Mouse (Mus musculus): ENCODE results near the gene Hdac9.

The Hdac9 gene

DNA sequence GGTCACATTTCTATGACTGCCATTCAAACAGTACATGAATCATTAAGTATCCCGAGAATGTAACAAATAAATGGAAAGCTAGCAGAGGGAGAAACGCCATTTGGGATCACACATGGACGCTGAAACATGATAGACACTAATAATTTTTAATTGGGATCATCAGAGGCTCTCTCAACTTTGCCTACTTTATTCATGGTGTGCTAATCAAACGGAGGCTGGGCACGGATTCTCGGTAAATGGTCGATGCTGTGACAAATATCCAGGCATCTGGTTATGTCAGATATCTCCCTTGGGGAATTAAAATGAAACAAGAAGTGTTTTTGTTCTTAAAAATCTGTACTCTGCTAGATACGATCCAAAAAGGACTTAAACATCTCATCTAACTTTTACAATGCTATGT lies 418.6 kb downstream of the Hdac9 start:
- in situ Hi-C loops (cut with MboI, MseI) = loop anchor here in 1 of 2 experiments (10.0 kb wide), 1 partner anchor 926 kb away; no protein-coding TSS in a partner anchor

GRCm38 (mm10) chr12:34497702-34498101 lies 419.2 kb downstream of the Hdac9 start:
- in situ Hi-C loops (cut with MboI, MseI) = loop anchor here in 1 of 2 experiments (10.0 kb wide), 1 partner anchor 927 kb away; no protein-coding TSS in a partner anchor

DNA sequence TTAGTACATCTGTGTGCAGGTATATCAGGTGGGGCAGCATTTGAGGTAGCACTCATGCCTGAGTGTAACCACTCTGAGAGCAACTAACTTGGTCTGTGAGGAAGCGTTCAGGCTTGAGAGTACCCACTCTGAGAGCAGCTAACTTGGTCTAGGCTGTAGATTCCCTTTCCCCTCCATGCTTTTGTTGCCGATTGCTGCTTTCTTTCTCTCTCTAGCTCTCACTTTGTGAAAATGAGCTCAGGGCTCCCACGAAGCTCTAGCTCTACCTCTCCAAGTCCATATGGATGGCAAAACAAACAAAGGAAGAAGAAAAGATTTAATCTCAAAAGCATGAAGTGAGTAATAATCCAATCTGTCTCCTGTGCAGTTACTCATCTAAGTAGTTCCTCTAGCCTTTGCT lies 421.0 kb downstream of the Hdac9 start:
- in situ Hi-C loops (cut with MboI, MseI) = loop anchor here in 1 of 2 experiments (10.0 kb wide), 1 partner anchor 929 kb away; no protein-coding TSS in a partner anchor

DNA sequence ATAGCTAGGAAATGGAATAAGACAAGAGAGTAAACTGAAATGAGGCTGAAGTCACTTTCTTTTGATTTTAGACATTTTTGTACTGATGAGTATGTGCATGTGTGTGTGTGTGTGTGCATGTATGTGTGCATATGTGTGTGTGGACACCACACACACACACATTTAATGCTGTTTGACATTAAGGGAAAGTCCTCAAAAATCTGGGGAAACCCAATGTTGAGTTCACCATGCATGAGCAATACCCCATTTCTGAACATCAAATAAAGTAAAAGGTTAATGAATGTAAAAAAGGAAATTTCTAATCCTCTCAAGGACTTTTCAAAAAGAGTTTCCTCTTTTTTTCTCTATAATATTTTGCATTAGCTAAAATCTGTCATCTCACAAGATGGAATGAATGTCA lies 427.3 kb downstream of the Hdac9 start:
- in situ Hi-C loops (cut with MboI, MseI) = loop anchor here in 1 of 2 experiments (10.0 kb wide), 1 partner anchor 935 kb away; no protein-coding TSS in a partner anchor

DNA sequence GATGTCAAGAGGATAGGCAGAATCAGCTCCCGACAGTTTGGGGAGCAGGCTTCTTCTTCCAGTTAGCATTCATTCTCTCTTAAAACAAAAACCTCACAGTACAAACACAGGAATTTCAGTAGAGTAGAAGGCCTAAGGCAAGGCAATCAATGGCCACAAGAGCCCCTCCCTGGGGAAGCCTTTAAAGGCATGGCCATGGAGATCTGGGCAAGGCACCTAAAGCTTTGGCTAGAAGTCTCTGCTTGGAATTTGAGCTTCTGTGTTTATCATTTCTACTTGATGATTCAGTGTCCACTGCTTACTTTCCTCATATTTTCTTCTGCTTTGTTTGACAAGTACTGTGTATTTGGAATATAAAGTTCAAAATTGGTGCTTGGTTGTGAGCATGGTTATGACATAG lies 429.2 kb downstream of the Hdac9 start:
- in situ Hi-C loops (cut with MboI, MseI) = no loop called here

- in situ Hi-C loops (cut with MboI, MseI) = no loop called here
Measured at GRCm38 (mm10) chr12:34487021-34487420, 429.9 kb downstream of the Hdac9 start.

DNA sequence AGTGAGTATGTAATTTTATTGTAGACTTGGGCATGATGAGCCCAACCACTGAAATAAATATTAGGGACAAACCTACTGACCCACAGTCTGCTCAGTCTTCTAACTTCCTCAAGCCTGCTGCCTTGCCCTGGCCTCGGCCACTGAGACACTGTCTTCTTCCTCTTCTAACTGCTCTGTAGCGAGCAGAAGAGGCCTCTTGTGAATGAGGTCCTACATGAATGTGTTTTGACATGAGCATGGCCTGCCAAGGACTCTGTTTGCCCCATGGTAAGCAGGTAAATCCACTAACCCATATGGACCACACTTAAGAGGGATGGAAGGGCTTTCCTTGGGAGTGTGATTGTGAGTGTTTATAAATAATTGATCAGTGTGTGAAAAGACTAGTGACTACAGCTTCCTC lies 430.9 kb downstream of the Hdac9 start:
- in situ Hi-C loops (cut with MboI, MseI) = no loop called here

GRCm38 (mm10) chr12:34481702-34482101 lies 435.2 kb downstream of the Hdac9 start:
- in situ Hi-C loops (cut with MboI, MseI) = no loop called here

- in situ Hi-C loops (cut with MboI, MseI) = no loop called here
Measured at GRCm38 (mm10) chr12:34472949-34473651, 443.8 kb downstream of the Hdac9 start.

DNA sequence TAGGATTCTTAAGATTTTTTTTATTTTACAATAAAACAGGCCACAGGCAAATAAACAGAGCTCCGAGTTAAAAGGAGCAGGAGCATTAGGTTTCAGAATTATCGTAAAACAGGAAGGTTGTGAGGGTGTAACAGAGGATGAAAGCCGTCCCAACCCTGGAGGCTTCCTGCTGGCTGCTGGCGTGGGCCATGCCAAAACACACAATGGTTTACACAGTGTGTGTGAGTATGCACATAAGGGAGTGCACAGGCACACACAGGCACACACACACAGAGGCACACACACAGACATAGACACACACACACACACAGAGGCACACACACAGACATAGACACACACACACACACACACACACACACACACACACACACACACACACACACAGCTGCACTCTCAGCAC lies 444.4 kb downstream of the Hdac9 start:
- in situ Hi-C loops (cut with MboI, MseI) = no loop called here

- in situ Hi-C loops (cut with MboI, MseI) = no loop called here
Measured at GRCm38 (mm10) chr12:34461728-34462127, 455.2 kb downstream of the Hdac9 start.

GRCm38 (mm10) chr12:34452643-34453042 lies 464.3 kb downstream of the Hdac9 start:
- in situ Hi-C loops (cut with MboI, MseI) = no loop called here

DNA sequence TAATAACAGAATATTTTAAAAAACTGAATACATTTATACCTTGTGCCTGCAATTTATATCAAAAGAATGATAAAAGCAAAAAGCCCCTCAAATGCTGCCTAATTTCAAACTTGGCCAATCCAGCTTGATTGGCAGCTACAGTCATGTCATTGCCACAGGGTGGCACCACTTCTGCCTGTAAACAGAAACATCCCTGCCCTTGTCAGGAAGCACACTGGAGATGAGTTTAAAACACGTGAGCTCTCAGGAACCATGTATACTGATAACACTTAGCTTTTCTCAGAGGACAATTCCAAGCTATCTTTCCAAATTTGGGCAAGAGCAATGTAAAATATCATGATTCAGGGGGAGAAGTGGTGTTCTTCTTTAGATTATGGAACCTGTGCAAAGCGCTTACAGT lies 465.7 kb downstream of the Hdac9 start:
- in situ Hi-C loops (cut with MboI, MseI) = no loop called here

DNA sequence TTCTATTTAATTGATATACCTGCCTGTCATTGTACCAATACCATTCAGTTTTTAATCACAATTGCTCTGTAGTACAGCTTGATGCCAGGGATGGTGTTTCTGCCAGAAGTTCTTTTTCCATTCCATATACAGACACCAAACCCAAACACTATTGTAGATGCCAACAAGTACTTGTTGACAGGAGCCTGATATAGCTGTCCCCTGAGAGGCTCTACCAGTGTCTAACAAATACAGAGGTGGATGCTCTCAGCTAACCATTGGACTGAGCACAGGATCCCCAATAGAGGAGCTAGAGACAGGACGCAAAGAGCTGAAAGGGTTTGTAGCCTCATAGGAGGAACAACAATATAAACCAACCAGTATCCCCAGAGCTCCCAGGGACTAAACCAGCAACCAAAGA lies 472.2 kb downstream of the Hdac9 start:
- in situ Hi-C loops (cut with MboI, MseI) = loop anchor here (10.0 to 25.0 kb wide), 3 partner anchors 210 to 957 kb away; no protein-coding TSS in a partner anchor

GRCm38 (mm10) chr12:34440930-34441329 lies 476.0 kb downstream of the Hdac9 start:
- in situ Hi-C loops (cut with MboI, MseI) = loop anchor here (10.0 to 25.0 kb wide), 3 partner anchors 214 to 954 kb away; no protein-coding TSS in a partner anchor

GRCm38 (mm10) chr12:34432919-34433318 lies 484.0 kb downstream of the Hdac9 start:
- in situ Hi-C loops (cut with MboI, MseI) = loop anchor here (25.0 kb wide), 2 partner anchors 754 to 946 kb away; no protein-coding TSS in a partner anchor

GRCm38 (mm10) chr12:34432461-34432860 lies 484.4 kb downstream of the Hdac9 start:
- in situ Hi-C loops (cut with MboI, MseI) = loop anchor here (25.0 kb wide), 2 partner anchors 755 to 945 kb away; no protein-coding TSS in a partner anchor

DNA sequence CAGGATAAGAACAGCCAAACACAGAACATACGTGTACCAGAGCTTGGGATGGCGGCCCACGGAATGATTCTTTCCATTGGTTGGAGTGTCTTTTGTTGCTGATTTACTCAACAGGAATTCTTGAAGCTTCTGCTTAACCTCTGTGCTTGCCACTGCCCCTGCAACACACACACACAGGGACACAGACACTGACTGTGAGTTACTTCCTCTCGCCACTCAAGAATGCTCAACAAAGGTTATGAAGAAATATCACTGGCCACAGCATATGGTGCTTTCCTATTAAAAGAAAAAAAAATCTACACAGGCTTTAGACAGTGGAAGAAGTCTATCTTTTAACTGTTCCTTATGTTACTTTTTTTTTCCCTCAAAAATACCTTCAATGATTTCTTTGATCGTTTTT lies 485.1 kb downstream of the Hdac9 start:
- in situ Hi-C loops (cut with MboI, MseI) = loop anchor here (25.0 kb wide), 2 partner anchors 755 to 945 kb away; no protein-coding TSS in a partner anchor

DNA sequence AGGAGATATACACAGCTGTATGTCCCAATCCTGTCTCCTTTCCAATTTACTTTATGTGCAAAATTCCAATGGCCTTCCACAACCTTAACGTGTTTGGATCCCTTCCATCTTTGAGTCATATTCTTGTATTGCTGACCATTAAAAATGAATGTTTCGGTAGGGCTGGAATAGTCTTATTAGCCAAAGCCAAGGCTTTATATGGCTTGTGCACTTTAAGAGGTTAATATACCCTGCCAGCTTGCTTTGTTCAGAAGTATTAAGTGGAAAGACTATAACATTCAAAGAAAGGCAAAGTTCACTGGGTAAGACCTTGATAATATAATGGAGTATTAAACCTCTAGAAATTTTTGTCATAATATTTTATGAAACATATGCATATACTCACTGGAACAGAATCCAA lies 491.4 kb downstream of the Hdac9 start:
- in situ Hi-C loops (cut with MboI, MseI) = loop anchor here (25.0 kb wide), 2 partner anchors 762 to 938 kb away; no protein-coding TSS in a partner anchor

DNA sequence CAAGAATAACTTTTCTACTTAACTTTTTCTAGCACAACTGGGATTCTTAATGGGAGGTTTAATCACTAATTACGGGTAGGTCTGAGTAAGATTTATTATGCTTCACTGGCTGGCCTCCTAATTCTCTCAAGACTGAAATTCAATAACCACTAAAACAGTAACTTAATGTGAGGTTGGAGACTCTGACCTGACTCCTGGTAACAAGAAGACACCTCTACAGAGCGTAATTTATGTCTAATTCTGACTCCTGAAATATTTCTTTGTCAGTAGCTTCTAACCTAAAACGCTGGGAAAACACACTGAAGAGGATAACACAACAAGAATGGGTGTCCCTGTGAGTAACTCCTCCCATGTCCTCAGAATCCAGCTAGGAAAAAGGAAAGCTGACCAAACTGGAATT lies 508.8 kb downstream of the Hdac9 start:
- in situ Hi-C loops (cut with MboI, MseI) = no loop called here

- in situ Hi-C loops (cut with MboI, MseI) = no loop called here
Measured at GRCm38 (mm10) chr12:34407143-34407542, 509.8 kb downstream of the Hdac9 start.

- in situ Hi-C loops (cut with MboI, MseI) = no loop called here
Measured at GRCm38 (mm10) chr12:34402065-34402464, 514.8 kb downstream of the Hdac9 start.

DNA sequence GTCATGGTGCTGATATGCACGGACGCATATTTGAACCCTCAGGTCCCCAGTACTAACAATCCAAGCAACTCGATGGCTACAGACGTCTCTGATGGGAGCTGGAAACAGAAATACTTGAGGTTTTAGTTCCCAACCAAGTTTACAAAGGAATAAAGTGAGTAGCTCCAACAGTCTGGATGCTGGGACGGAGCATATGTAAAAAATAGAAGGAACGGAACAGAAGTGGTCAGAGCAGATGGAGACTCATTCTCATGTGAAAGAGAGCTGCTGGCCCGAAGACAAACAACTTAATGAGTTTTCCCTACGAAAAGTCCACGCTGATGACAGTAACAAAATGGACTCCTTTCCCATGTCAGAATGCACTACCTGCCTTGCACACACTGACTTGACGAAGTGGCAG lies 518.3 kb downstream of the Hdac9 start:
- in situ Hi-C loops (cut with MboI, MseI) = no loop called here

All from T-helper 17 cell (primary cell).